Mouse (Mus musculus) brain, embryonic 18.5 days (tissue): ENCODE data around the gene Bdkrb1.

Experiments used
- DNase-seq: peaks from one replicate; pipeline ENCODE4 v3.0.0-alpha.2; 2012; ENCODE audit warnings: low read depth, low spot score

Gene Bdkrb1

GRCm38 (mm10) chr12:105598503-105598902 lies 4.4 kb upstream of the Bdkrb1 start:
- DNase-seq: no peak

- no peak for DNase-seq
Measured at GRCm38 (mm10) chr12:105599098-105599497, 3.8 kb upstream of the Bdkrb1 start.

DNA sequence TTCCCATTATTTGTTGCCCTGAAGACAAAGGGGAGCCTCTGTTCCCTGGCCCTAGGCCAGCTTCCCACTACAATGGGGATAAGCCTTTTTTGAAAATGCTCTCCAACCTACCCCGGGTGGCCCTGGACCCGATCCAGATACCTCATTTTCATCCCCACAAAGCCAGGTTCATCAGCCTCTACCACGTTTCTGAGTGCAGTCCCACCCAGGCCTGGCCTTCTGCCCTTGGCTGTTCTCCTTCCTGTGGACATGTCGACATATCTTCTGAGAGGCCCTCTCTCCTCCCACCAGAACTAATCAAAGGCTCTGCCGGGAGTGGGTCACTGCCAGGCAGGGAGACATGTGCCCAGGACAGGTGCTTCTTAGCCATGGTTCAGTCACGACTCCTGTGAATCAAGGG lies 1.3 kb upstream of the Bdkrb1 start:
- no peak for DNase-seq

GRCm38 (mm10) chr12:105603904-105604303 lies 1.0 kb downstream of the Bdkrb1 start:
- no peak for DNase-seq

DNA sequence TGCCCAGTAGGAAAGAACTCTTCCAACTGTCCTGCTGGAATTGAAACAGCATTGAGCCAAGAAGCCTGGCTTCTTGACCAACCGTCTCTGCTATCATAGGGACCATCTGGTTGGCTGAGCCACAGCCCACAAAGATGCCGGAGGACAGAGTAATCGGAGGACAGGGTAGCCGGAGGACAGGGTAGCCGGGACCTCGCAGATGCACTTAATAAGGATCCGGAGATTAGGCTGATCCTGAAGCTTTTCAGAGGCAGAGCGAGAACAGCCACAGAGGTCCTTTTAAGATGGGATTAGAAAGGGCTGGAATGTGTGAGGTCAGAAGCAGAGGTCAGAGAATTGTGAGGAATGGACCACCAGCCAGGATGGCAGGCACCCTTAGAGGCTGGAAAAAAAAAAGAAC lies 2.3 kb downstream of the Bdkrb1 start:
- no peak for DNase-seq

DNA sequence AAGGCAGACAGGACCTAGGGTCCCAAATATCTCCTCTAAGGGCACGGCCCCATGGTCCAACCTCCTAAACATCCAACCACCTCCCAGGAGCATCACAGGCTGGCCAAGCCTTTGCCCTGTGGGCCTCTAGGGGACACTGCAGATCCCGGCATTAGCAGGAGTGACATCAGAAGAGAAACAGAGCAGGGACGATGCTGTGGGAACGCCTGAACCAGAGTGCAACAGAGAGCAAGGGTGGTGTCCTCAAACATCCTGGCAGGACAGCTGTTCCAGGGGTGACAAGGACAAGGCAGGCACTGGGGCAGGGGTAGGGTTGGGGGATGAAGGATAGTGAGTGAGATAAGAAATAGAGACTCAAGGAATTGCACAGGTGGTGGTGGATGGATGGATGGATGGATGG lies 4.0 kb downstream of the Bdkrb1 start:
- DNase-seq: no peak

- no peak for DNase-seq
Measured at GRCm38 (mm10) chr12:105611045-105611444, 8.2 kb downstream of the Bdkrb1 start.

GRCm38 (mm10) chr12:105611748-105612147 lies 8.9 kb downstream of the Bdkrb1 start:
- DNase-seq: peak; percentile 69

GRCm38 (mm10) chr12:105613559-105613958 lies 10.7 kb downstream of the Bdkrb1 start:
- DNase-seq: no peak

GRCm38 (mm10) chr12:105622048-105622447 lies 19.2 kb downstream of the Bdkrb1 start:
- no peak for DNase-seq

DNA sequence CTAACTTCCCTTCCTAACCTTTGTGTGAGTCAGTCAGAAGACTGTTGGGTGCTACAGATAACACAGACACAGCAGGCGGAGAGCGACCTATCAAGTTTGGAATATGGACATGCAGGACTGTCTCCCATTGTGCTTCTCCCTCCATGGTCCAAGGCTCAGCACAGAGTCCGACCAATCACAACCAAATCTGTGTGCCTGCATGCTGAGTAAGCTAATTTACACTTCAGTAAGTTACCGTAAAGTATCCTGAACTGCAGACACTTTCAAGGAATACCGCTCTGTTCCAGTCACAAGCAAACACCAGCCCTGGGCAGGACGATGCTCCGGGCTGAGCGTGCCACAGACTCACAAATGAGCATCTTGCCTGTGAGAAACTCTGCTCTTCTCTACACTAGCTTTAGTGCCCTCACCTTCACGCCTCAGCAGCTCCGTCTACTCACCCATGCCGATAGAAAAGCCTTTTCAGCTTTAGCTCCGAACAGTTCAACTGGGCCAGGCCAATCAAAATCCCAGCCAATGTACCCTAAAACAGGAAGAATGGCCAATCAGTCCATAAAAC lies 20.2 kb downstream of the Bdkrb1 start:
- no peak for DNase-seq

- no peak for DNase-seq
Measured at GRCm38 (mm10) chr12:105625798-105626197, 22.9 kb downstream of the Bdkrb1 start.

GRCm38 (mm10) chr12:105634374-105635067 lies 31.6 kb downstream of the Bdkrb1 start:
- DNase-seq: no peak

DNA sequence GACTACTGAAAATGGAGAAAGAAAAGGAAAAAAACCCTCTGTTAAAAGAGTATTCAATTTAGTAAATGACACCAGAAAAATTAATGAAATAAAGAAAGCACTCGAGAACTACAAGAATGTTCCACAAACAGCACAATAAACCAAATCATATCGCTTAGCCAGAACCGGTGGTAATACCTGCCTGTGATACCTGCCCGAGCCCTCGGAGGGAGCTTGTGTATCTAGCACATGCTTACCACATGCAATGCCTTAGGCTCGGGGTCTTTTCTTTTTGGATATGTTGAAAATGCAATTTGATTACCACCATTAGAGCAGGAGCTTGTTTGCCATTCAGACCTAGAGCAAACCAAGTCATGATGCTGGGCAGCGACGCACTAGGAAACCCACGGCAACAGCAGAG lies 33.7 kb downstream of the Bdkrb1 start:
- no peak for DNase-seq

- DNase-seq: no peak
Measured at GRCm38 (mm10) chr12:105637554-105637953, 34.7 kb downstream of the Bdkrb1 start.

- DNase-seq: no peak
Measured at GRCm38 (mm10) chr12:105642770-105643321, 40.0 kb downstream of the Bdkrb1 start.
